Mouse (Mus musculus): ENCODE measurements around the gene Klrg2. TPM values are rescaled to one million over a fixed set of nuclear protein-coding genes. Genes with fewer than 3 reads are reported as not detected.

Klrg2 gene
- polyA plus RNA-seq (2014; fragmentation: Nextera tagmentation; extraction: Ambion mirVana) = 0.16 and 0.26 TPM in 2 replicates

GRCm38 (mm10) chr6:38636852-38637618 lies at the start of gene Klrg2:
Gene Klrg2, minus strand, starts transcription at chr6:38637242.
- Histone ChIP-seq H3K4me2 (ENCODE audit: low read length) (peak within 1 kb of the TSS; percentile 99), H3K27ac (replicated peaks in 1 of 2; ENCODE audit: control insufficient read depth in 1 of 2, insufficient read depth in 1 of 2, low read depth in 2 of 2, low read length in 2 of 2) (no peak within 1 kb of the TSS), H3K9me3 (ENCODE audit: control insufficient read depth, low read length) (no peaks in the 10 kb centered on the region), H3K27me3 (ENCODE audit: control insufficient read depth, insufficient read depth, low read length) (peaks cover 79% of the 10 kb centered on the region), H3K36me3 (ENCODE audit: control insufficient read depth, insufficient read depth, low read length) (no peaks in the 10 kb centered on the region), H3K4me3 (ENCODE audit: control insufficient read depth in 1 of 2, insufficient read depth in 1 of 2, low read depth in 1 of 2, low read length in 2 of 2) (peak within 1 kb of the TSS; percentile 53 to 59), H3K4me1 (ENCODE audit: control insufficient read depth in 2 of 2, insufficient read depth in 2 of 2, low read length in 2 of 2) (peaks cover 10 to 13% of the 10 kb centered on the region in 2 experiments), H3K9ac (ENCODE audit: low read length) (peak within 1 kb of the TSS; percentile 69)
- peak; percentile 77 for ATAC-seq (ENCODE audit: insufficient number of reproducible peaks, insufficient read depth, low FRiP score, low read depth)
- under 1% methylated on average over 60 of the region's 60 CpGs for WGBS

GRCm38 (mm10) chr6:38682532-38682931 lies 45.5 kb upstream of the Klrg2 start:
- 51% methylated on average over 2 of the region's 2 CpGs for WGBS
- H3K36me3 ChIP-seq (ENCODE audit: control insufficient read depth, insufficient read depth, low read length) = no peaks in the 10 kb centered on the region

GRCm38 (mm10) chr6:38677629-38678028 lies 40.6 kb upstream of the Klrg2 start:
- ATAC-seq (ENCODE audit: insufficient number of reproducible peaks, insufficient read depth, low FRiP score, low read depth) = no peak
- 68% methylated on average over 9 of the region's 9 CpGs for WGBS
- no peak overlapping the region for H3K4me3 ChIP-seq (ENCODE audit: control insufficient read depth in 1 of 2, insufficient read depth in 1 of 2, low read depth in 1 of 2, low read length in 2 of 2)
- no peaks in the 10 kb centered on the region for H3K27me3 ChIP-seq (ENCODE audit: control insufficient read depth, insufficient read depth, low read length)
- H3K36me3 ChIP-seq (ENCODE audit: control insufficient read depth, insufficient read depth, low read length) = no peaks in the 10 kb centered on the region
- no peak overlapping the region for H3K9ac ChIP-seq (ENCODE audit: low read length)
- no peaks in the 10 kb centered on the region for H3K9me3 ChIP-seq (ENCODE audit: control insufficient read depth, low read length)
- H3K27ac ChIP-seq (replicated peaks in 1 of 2; ENCODE audit: control insufficient read depth in 1 of 2, insufficient read depth in 1 of 2, low read depth in 2 of 2, low read length in 2 of 2) = no peak overlapping the region
- H3K4me1 ChIP-seq (ENCODE audit: control insufficient read depth in 2 of 2, insufficient read depth in 2 of 2, low read length in 2 of 2) = peaks cover 10 to 12% of the 10 kb centered on the region in 2 experiments; a peak in 3 of 4 replicates
- no peak overlapping the region for H3K4me2 ChIP-seq (ENCODE audit: low read length)

More at GRCm38 (mm10) chr6:38682532-38682931, 45.5 kb upstream of the Klrg2 start:
- Histone ChIP-seq H3K27me3 (ENCODE audit: control insufficient read depth, insufficient read depth, low read length) (no peaks in the 10 kb centered on the region), H3K9me3 (ENCODE audit: control insufficient read depth, low read length) (no peaks in the 10 kb centered on the region), H3K27ac (replicated peaks in 1 of 2; ENCODE audit: control insufficient read depth in 1 of 2, insufficient read depth in 1 of 2, low read depth in 2 of 2, low read length in 2 of 2) (no peak overlapping the region), H3K9ac (ENCODE audit: low read length) (no peak overlapping the region), H3K4me2 (ENCODE audit: low read length) (no peak overlapping the region), H3K4me3 (ENCODE audit: control insufficient read depth in 1 of 2, insufficient read depth in 1 of 2, low read depth in 1 of 2, low read length in 2 of 2) (no peak overlapping the region), H3K4me1 (ENCODE audit: control insufficient read depth in 2 of 2, insufficient read depth in 2 of 2, low read length in 2 of 2) (no peaks in the 10 kb centered on the region)
- ATAC-seq (ENCODE audit: insufficient number of reproducible peaks, insufficient read depth, low FRiP score, low read depth) = no peak

- H3K4me2 ChIP-seq (ENCODE audit: low read length) = peak overlapping the region; percentile 46
- no peaks in the 10 kb centered on the region for H3K27me3 ChIP-seq (ENCODE audit: control insufficient read depth, insufficient read depth, low read length)
- no peak overlapping the region for H3K4me3 ChIP-seq (ENCODE audit: control insufficient read depth in 1 of 2, insufficient read depth in 1 of 2, low read depth in 1 of 2, low read length in 2 of 2)
- no peaks in the 10 kb centered on the region for H3K9me3 ChIP-seq (ENCODE audit: control insufficient read depth, low read length)
- no peaks in the 10 kb centered on the region for H3K36me3 ChIP-seq (ENCODE audit: control insufficient read depth, insufficient read depth, low read length)
- no peak overlapping the region for H3K9ac ChIP-seq (ENCODE audit: low read length)
- 67% methylated on average over 14 of the region's 14 CpGs for WGBS
- H3K4me1 ChIP-seq (ENCODE audit: control insufficient read depth in 2 of 2, insufficient read depth in 2 of 2, low read length in 2 of 2) = peaks cover 10 to 12% of the 10 kb centered on the region in 2 experiments; a peak in 3 of 4 replicates
- no peak for ATAC-seq (ENCODE audit: insufficient number of reproducible peaks, insufficient read depth, low FRiP score, low read depth)
- H3K27ac ChIP-seq (replicated peaks in 1 of 2; ENCODE audit: control insufficient read depth in 1 of 2, insufficient read depth in 1 of 2, low read depth in 2 of 2, low read length in 2 of 2) = no peak overlapping the region
Measured at GRCm38 (mm10) chr6:38676723-38677122, 39.7 kb upstream of the Klrg2 start.

GRCm38 (mm10) chr6:38676217-38676616 lies 39.2 kb upstream of the Klrg2 start:
- H3K4me2 ChIP-seq (ENCODE audit: low read length) = peak overlapping the region; percentile 46
- no peak overlapping the region for H3K4me3 ChIP-seq (ENCODE audit: control insufficient read depth in 1 of 2, insufficient read depth in 1 of 2, low read depth in 1 of 2, low read length in 2 of 2)
- no peak for ATAC-seq (ENCODE audit: insufficient number of reproducible peaks, insufficient read depth, low FRiP score, low read depth)
- no peak overlapping the region for H3K9ac ChIP-seq (ENCODE audit: low read length)
- no peaks in the 10 kb centered on the region for H3K27me3 ChIP-seq (ENCODE audit: control insufficient read depth, insufficient read depth, low read length)
- H3K9me3 ChIP-seq (ENCODE audit: control insufficient read depth, low read length) = no peaks in the 10 kb centered on the region
- no peaks in the 10 kb centered on the region for H3K36me3 ChIP-seq (ENCODE audit: control insufficient read depth, insufficient read depth, low read length)
- peaks cover 10 to 12% of the 10 kb centered on the region in 2 experiments; a peak in 3 of 4 replicates for H3K4me1 ChIP-seq (ENCODE audit: control insufficient read depth in 2 of 2, insufficient read depth in 2 of 2, low read length in 2 of 2)
- H3K27ac ChIP-seq (replicated peaks in 1 of 2; ENCODE audit: control insufficient read depth in 1 of 2, insufficient read depth in 1 of 2, low read depth in 2 of 2, low read length in 2 of 2) = no peak overlapping the region
- WGBS = 29% methylated on average over 6 of the region's 6 CpGs

- ATAC-seq (ENCODE audit: insufficient number of reproducible peaks, insufficient read depth, low FRiP score, low read depth) = no peak
- H3K4me3 ChIP-seq (ENCODE audit: control insufficient read depth in 1 of 2, insufficient read depth in 1 of 2, low read depth in 1 of 2, low read length in 2 of 2) = no peak overlapping the region
- WGBS = 72% methylated on average over 3 of the region's 3 CpGs
- H3K36me3 ChIP-seq (ENCODE audit: control insufficient read depth, insufficient read depth, low read length) = no peaks in the 10 kb centered on the region
- H3K4me2 ChIP-seq (ENCODE audit: low read length) = no peak overlapping the region
- no peak overlapping the region for H3K27ac ChIP-seq (replicated peaks in 1 of 2; ENCODE audit: control insufficient read depth in 1 of 2, insufficient read depth in 1 of 2, low read depth in 2 of 2, low read length in 2 of 2)
- H3K9ac ChIP-seq (ENCODE audit: low read length) = no peak overlapping the region
- peaks cover 10 to 11% of the 10 kb centered on the region in 2 experiments; a peak in 3 of 4 replicates for H3K4me1 ChIP-seq (ENCODE audit: control insufficient read depth in 2 of 2, insufficient read depth in 2 of 2, low read length in 2 of 2)
- H3K27me3 ChIP-seq (ENCODE audit: control insufficient read depth, insufficient read depth, low read length) = no peaks in the 10 kb centered on the region
- no peaks in the 10 kb centered on the region for H3K9me3 ChIP-seq (ENCODE audit: control insufficient read depth, low read length)
Measured at GRCm38 (mm10) chr6:38672011-38672410, 35.0 kb upstream of the Klrg2 start.

- Histone ChIP-seq H3K4me3 (ENCODE audit: control insufficient read depth in 1 of 2, insufficient read depth in 1 of 2, low read depth in 1 of 2, low read length in 2 of 2) (no peak overlapping the region), H3K27ac (replicated peaks in 1 of 2; ENCODE audit: control insufficient read depth in 1 of 2, insufficient read depth in 1 of 2, low read depth in 2 of 2, low read length in 2 of 2) (no peak overlapping the region), H3K9me3 (ENCODE audit: control insufficient read depth, low read length) (no peaks in the 10 kb centered on the region), H3K27me3 (ENCODE audit: control insufficient read depth, insufficient read depth, low read length) (no peaks in the 10 kb centered on the region), H3K4me2 (ENCODE audit: low read length) (no peak overlapping the region), H3K9ac (ENCODE audit: low read length) (no peak overlapping the region), H3K36me3 (ENCODE audit: control insufficient read depth, insufficient read depth, low read length) (no peaks in the 10 kb centered on the region), H3K4me1 (ENCODE audit: control insufficient read depth in 2 of 2, insufficient read depth in 2 of 2, low read length in 2 of 2) (peaks cover 4% of the 10 kb centered on the region in 2 experiments; a peak in 3 of 4 replicates)
- ATAC-seq (ENCODE audit: insufficient number of reproducible peaks, insufficient read depth, low FRiP score, low read depth) = no peak
- WGBS = 79% methylated on average over 7 of the region's 7 CpGs
Measured at GRCm38 (mm10) chr6:38671270-38671669, 34.2 kb upstream of the Klrg2 start.

Measured in heart, embryonic 14.5 days (tissue).